Mouse (Mus musculus) G1E (cell line): ENCODE measurements at regions not wholly inside any gene's neighbourhood (a gene's known extent, or its start where the extent isn't known, plus 50 kb on each side); places are given as distances from the start of the nearest gene placed in this dataset.

ENCODE experiments used
- CTCF ChIP-seq: IDR thresholded peaks from 2 replicates; pipeline ENCODE4 v1.5.1; 2012; ENCODE audit warnings: low read depth, low read length, inconsistent platforms, mixed read lengths
- GATA1 ChIP-seq: IDR thresholded peaks from 2 replicates; pipeline ENCODE4 v1.6.1; 2012; ENCODE audit warnings: borderline replicate concordance, low read length, inconsistent platforms, mixed read lengths
- GATA2 ChIP-seq: IDR thresholded peaks from 2 replicates; pipeline ENCODE4 v1.6.1; 2012; ENCODE audit warnings: low read depth, low read length, inconsistent platforms, borderline replicate concordance
- POLR2AphosphoS5 ChIP-seq: IDR thresholded peaks from 2 replicates; pipeline ENCODE4 v1.6.1; 2012; ENCODE audit warnings: low read depth, low read length, inconsistent platforms; ENCODE audit not compliant: insufficient replicate concordance
- TAL1 ChIP-seq: conservative IDR thresholded peaks from 2 replicates; pipeline ENCODE4 v1.6.1; 2012; ENCODE audit warnings: low read depth, low read length, inconsistent platforms, mixed read lengths

- TF ChIP-seq CTCF = no peak
- no peak for TF ChIP-seq GATA2
- no peak for TF ChIP-seq GATA1
- no peak for TF ChIP-seq TAL1
- no peak for TF ChIP-seq POLR2AphosphoS5
These were observed 104.8 kb downstream of the Med10 start for GRCm38 (mm10) chr13:69906802-69907537.
